Mouse (Mus musculus) adrenal gland, adult 2 months (tissue): Measurements from ENCODE around the gene 5031439G07Rik. TPM values are rescaled to one million over a fixed set of nuclear protein-coding genes. Genes with fewer than 3 reads are reported as not detected.
A peak's percentile ranks its signal among the peaks of the same experiment; 100 is the strongest.
"Not testable (repeated sequence)": the region's sequence is repeated elsewhere in the genome, so short reads cannot be mapped to it uniquely, and the experiment has no call there.

Source experiments
- DNase-seq: peaks from one replicate; pipeline ENCODE4 v3.0.0; 2021
- long read RNA-seq: library from polyadenylated mRNA; stranded (forward); transcript quantifications from one replicate; pipeline ENCODE4 v2.0.0, GENCODE M21; 2021
- polyA plus RNA-seq: library from polyadenylated mRNA; depleted of rRNA; stranded (reverse); fragments of >200 nt; gene quantifications from 2 replicates; pipeline ENCODE4 v1.2.3, GENCODE M21; 2012; rRNA removed
- total RNA-seq, 2 experiments: library from RNA; stranded (reverse); gene quantifications; 2 replicates each; pipeline ENCODE4 v1.2.3; 2021

Gene 5031439G07Rik
- total RNA-seq (10 to 100 TPM; 24.1 to 41.5 TPM), polyA plus RNA-seq (17.7 and 18.2 TPM in 2 replicates)
- long read RNA-seq, full-length matches to known transcripts, result 40 of 50 reads
- long read RNA-seq, partial matches to known transcripts, result 6 of 50 reads
- long read RNA-seq, other reads (novel, unspliced or antisense), result 4 of 50 reads

- peak; percentile 95 for DNase-seq
Measured at GRCm38 (mm10) chr15:84987874-84988825, at the start of gene 5031439G07Rik. TSS of gene 5031439G07Rik (minus strand) at chr15:84988551.

DNA sequence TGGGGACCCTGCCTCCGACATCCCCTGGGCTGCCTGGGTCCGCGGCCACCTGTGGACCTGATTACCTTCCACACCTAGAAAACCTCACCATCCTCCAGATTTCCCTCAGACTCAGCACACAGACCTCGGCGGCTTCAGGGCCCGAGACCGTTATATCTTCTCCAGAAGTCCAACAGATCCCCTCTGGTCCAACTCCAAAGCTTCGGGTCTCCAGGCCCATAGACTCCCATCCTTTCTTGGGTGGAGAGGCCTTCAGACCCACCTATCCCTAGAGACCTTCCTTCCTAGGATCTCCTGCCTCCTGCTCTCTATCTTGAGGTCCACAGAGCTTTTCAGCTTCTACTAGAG is 49.0 kb upstream of the 5031439G07Rik start:
- no peak for DNase-seq

DNA sequence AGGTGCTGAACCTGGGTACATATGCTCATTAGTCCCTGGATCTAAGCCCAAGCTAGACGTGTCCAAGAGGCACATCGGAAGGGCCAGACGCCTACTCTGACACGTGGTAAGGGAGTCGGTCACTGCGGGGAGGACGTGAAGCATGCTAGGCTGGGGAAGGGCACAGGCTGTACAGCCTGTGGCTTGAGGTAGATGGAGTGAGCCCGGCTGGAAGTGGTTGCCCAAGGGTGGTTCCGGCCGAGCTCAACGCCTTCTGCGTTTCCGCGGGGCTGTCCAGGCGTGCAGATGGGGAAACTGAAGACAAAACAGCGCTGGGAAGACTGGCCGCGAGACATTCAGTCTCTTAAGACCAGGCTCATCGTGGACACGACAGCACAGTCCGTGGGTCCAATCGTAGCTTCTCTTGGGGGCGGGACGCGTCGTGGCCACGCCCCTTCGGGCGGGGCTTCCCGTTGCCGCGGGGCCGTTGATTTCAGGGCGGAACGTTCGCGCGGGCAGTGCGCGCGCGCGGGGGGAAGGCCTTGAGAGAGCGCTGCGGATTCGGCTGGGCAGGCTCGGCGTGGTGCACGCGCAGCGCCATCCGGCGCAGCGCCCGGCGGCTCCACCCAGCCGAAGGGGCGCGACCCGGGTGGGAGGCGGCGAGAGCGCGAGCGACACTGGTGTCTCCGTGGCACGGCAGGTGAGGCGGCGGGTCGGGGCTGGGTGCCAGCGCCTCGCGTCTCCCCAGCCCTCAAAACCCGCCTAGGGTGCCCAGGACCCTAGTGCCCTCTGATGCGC is 48.4 kb upstream of the 5031439G07Rik start:
- peak; percentile 99 for DNase-seq

- DNase-seq, result not testable (repeated sequence)
Measured at GRCm38 (mm10) chr15:85033916-85034315, 45.6 kb upstream of the 5031439G07Rik start.

GRCm38 (mm10) chr15:85031866-85032265 is 43.5 kb upstream of the 5031439G07Rik start:
- DNase-seq, result no peak

- not testable (repeated sequence) for DNase-seq
Measured at GRCm38 (mm10) chr15:85030643-85031042, 42.3 kb upstream of the 5031439G07Rik start.

DNA sequence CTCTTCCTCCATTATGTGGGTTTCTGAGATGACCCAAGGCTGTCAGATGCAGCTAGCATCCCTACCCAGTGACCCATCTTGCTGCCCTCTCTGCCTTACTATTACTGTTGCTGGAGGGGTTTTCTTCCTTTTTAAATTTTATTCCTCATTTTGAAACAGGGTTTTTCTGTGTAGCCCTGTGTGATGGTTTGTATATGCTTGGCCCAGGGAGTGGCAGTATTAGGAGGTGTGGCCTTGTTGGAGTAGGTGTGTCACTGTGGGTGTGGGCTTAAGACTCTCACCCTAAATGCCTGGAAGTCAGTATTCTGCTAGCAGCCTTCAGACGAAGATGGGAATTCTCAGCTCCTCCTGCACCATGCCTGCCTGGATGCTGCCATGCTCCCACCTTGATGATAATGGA is 40.3 kb upstream of the 5031439G07Rik start, which contains the start of gene Fam118a:
Gene Fam118a (plus strand): TSS at position 301 of the 400 bp plus-strand sequence.
- DNase-seq, result not testable (repeated sequence)

- no peak for DNase-seq
Measured at GRCm38 (mm10) chr15:85027740-85028139, 39.4 kb upstream of the 5031439G07Rik start.

DNA sequence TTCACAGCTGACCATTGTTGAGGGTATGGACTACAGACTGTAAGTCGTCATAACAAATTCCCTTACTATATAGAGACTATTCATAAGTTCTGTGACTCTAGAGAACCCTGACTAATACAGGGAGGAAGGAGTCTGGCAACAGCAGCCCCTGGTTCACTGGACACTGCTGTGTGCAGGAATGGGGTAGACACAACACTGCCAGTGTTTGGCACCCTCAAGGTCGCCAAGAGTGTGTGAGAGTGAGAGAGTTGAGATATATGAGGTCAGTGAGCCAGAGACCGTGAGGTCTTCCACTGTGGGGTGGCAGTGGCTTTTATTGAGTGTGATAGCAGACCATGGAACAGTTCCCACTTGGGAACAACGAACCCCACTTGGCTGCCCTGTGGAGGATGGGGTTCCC is 37.8 kb upstream of the 5031439G07Rik start:
- no peak for DNase-seq

- DNase-seq, result no peak
Measured at GRCm38 (mm10) chr15:85022211-85022610, 33.9 kb upstream of the 5031439G07Rik start.

DNA sequence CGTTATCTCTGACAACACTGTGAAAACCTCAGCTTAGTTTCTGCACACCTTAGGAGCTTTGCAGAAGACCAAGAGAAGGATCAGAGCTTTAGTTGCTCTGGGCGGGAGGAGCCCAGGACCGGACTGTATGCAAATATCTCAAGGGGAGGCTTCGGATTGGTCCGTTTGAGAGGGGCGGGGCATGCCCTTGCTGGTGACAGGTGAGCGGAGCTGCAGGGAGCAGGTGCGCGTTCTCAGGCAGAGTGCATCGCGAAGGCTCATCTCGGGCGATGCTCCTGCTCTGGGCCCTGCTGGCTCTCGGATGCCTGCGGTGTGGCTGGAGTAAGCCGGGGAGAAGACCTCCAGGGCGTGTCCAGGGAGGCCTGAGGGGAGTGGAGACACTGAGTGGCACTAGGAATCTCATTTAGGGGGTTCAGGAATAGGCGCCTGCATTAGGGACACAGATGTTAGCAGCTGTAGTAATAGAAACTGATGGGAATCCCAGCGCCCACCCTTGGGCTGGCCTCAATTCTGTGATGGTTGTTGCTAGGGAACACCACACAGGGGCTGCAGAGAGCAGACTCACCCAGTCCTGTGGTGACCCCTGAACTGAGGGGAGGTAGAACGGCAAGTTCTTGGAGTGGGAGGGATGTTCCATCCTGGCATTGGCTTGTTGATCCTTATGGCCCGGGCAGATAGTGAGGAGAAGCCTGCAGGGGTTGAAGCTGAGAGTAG is 28.8 kb upstream of the 5031439G07Rik start, which contains the start of gene Upk3a:
Gene Upk3a (plus strand): TSS at position 191 of the 714 bp plus-strand sequence.
- no peak for DNase-seq

DNA sequence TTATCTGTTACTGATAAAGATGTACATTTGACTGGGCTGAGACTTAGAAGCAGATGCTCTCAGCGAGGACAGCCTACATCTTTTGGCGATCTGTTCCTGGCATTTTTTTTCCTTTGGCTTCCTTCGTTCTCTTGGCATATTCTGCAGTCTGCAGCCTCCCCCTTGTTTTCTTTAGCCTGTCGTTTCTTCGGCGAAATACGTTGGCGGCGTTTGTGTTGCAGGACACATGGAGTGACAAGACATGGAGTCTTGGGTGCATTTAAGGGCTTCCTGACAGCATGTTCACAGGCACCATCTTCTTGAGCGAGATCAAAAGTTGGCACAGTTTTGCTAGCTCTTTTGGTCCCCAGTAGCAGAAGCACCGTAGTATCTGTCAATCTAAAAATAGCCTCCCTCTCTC is 27.4 kb upstream of the 5031439G07Rik start:
- DNase-seq, result no peak

GRCm38 (mm10) chr15:85012662-85013054 is 24.3 kb upstream of the 5031439G07Rik start:
- no peak for DNase-seq

- no peak for DNase-seq
Measured at GRCm38 (mm10) chr15:85011895-85012661, 23.7 kb upstream of the 5031439G07Rik start.

- no peak for DNase-seq
Measured at GRCm38 (mm10) chr15:85009666-85010065, 21.3 kb upstream of the 5031439G07Rik start.

- peak; percentile 80 for DNase-seq
Measured at GRCm38 (mm10) chr15:85000984-85001982, 12.9 kb upstream of the 5031439G07Rik start.

DNA sequence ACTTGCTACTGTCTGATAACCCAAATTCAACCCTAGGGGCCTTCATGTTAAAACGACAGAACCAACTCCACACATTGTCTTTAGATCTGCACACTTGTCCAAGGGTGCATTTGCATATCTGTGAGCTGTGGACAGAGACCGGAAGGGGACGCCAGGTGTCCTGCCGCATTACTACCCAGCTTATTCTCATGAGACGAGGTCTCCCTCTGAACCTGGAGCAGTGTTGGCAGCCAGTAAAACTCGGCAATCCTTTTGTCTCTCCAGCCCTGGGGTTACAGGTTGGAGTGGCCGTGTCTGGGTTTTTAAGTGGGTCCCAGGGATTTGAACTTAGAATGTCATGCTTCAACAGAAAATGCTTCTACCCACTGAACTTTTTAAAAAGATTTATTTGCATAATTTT is 11.6 kb upstream of the 5031439G07Rik start:
- no peak for DNase-seq

DNA sequence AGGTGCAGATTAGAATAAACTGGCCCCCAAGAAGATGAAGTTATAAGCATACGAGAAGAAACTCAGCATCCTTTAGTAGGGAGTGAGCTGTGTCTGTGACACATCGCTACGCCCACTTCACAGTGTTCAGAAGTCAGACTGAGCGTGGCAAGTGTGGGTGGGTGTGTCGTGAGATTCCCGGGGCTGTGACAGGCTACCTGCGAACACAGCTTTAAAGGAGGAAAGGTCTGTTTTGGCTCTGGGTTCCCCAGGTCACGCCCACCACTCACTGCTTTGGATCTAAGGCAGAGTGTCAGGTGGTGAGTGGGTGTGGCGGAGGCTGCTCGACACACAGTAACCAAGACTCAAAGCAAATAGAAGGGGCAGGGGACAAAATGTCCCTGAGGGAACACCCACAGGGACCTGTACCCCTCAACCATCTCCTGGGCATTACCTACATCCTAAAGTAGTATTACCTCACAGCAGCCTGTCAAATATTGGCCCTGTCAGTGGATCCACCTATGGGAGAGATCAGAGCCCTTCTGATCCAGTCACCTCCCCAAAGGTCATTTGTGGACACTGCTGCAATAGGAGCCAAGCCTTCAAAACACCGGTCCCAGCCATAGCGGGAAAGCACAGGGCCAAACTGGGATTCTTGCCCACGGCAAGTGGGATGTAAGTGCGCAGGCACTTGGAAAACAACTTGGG is 9.6 kb upstream of the 5031439G07Rik start:
- DNase-seq, result no peak

DNA sequence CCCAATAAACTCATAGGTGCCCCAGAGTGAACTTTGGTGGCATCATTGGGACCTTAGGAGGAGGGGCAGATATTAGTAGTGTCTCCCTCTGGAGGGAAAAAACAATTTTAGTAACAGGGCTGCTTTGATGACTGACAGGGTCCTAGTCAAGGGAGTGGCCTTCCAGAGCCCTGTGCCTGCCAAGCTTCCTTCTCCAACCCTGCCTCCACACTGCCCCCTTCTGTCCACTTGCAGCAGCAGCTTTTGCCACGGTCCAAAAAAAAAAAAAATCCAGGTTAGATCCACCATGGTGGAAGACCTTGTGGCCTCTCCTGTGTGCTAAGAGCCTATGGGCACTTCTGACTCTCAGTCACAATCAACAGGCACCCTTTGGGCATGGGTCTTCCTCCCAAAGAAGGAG is 7.6 kb upstream of the 5031439G07Rik start:
- peak; percentile 76 for DNase-seq
